Mouse (Mus musculus) liver, embryonic 14.5 days (tissue): ENCODE results near the gene Tmem121. TPM values are rescaled to one million over a fixed set of nuclear protein-coding genes. Genes with fewer than 3 reads are reported as not detected.
"Not testable (repeated sequence)": the region's sequence is repeated elsewhere in the genome, so short reads cannot be mapped to it uniquely, and the experiment has no call there.

Source experiments
- ATAC-seq: fragments of 200-750 bp; cut with Nextera tagmentation; 2 replicates; pipeline ENCODE4 v1.8.0; 2017; ENCODE audit warnings: moderate number of reproducible peaks, mild to moderate bottlenecking, moderate library complexity; ENCODE audit not compliant: insufficient read depth
- DNase-seq, 3 experiments: peaks; one replicate each; pipeline ENCODE4 v3.0.0-alpha.2; 2012 to 2013; ENCODE audit warnings: low read depth in 3 of 3, low spot score in 3 of 3
- H3K27ac ChIP-seq: fragments of 300-500 bp; sonication (generic); 2 replicates; pipeline ENCODE4 v1.5.1; 2014; ENCODE audit warnings: moderate library complexity, mild to moderate bottlenecking, control low read depth, inconsistent platforms
- H3K27me3 ChIP-seq: fragments of 300-500 bp; sonication (generic); 2 replicates; pipeline ENCODE4 v1.6.1; 2014; ENCODE audit warnings: mild to moderate bottlenecking, low read length, moderate library complexity; ENCODE audit not compliant: control insufficient read depth, insufficient read depth
- H3K36me3 ChIP-seq: fragments of 300-500 bp; sonication (generic); replicated peaks from 2 replicates; pipeline ENCODE4 v1.6.1; 2014; ENCODE audit warnings: low read depth; ENCODE audit not compliant: control insufficient read depth, insufficient read depth
- H3K4me1 ChIP-seq, 2 experiments: fragments of 200-500 bp in 1 of 2; fragments of 300-500 bp in 1 of 2; sonication (generic) in 1 of 2; replicated peaks; 2 replicates each; pipeline ENCODE4 v1.6.1; 2012 to 2014; ENCODE audit warnings: antibody characterized with exemption in 1 of 2, inconsistent platforms in 1 of 2, low read length in 1 of 2; ENCODE audit not compliant: control insufficient read depth in 2 of 2, insufficient read depth in 2 of 2
- H3K4me2 ChIP-seq: fragments of 300-500 bp; sonication (generic); 2 replicates; pipeline ENCODE4 v1.6.1; 2014; ENCODE audit warnings: low read depth, mild to moderate bottlenecking, control low read depth, moderate library complexity
- H3K4me3 ChIP-seq, 2 experiments: fragments of 200-500 bp in 1 of 2; fragments of 300-500 bp in 1 of 2; sonication (generic) in 1 of 2; 2 replicates each; pipeline ENCODE4 v1.5.1; 2012 to 2014; ENCODE audit warnings: low read depth in 2 of 2, low read length in 2 of 2, mild to moderate bottlenecking in 2 of 2, control low read depth in 1 of 2, inconsistent platforms in 1 of 2, moderate library complexity in 1 of 2; ENCODE audit not compliant: insufficient read depth in 1 of 2
- H3K9ac ChIP-seq: fragments of 300-500 bp; sonication (generic); replicated peaks from 2 replicates; pipeline ENCODE4 v1.6.1; 2014; ENCODE audit warnings: mild to moderate bottlenecking, control low read depth, moderate library complexity
- H3K9me3 ChIP-seq: fragments of 300-500 bp; sonication (generic); 2 replicates; pipeline ENCODE4 v1.6.1; 2016; ENCODE audit warnings: low read length, mixed read lengths; ENCODE audit not compliant: control insufficient read depth
- CTCF ChIP-seq: IDR thresholded peaks from 2 replicates; pipeline ENCODE4 v1.5.1; 2016; ENCODE audit warnings: antibody characterized with exemption, low read depth, control low read depth
- EP300 ChIP-seq: IDR thresholded peaks from 2 replicates; pipeline ENCODE4 v1.6.1; 2016; ENCODE audit warnings: antibody characterized with exemption, low read depth
- WGBS: fragments of 180-500 bp; shearing (Covaris S2); extraction: QIAGEN DNeasy Blood & Tissue Kit; methylation state at CpG from one replicate; pipeline ENCODE4 v1.1.7; 2014; ENCODE audit not compliant: insufficient replicate concordance; 5-methylcytosine and 5-hydroxymethylcytosine counted together
- polyA plus RNA-seq, 2 experiments: library from polyadenylated mRNA; depleted of rRNA in 1 of 2; stranded (reverse) in 1 of 2; unstranded in 1 of 2; fragments of >200 nt; fragmentation: Nextera tagmentation in 1 of 2; extraction: Ambion mirVana in 1 of 2; gene quantifications; 2 replicates each; pipeline versions ENCODE4 v1.2.1 to v1.2.3; 2012 to 2014

The Tmem121 gene
- polyA plus RNA-seq, 2 experiments: 0.11 to 0.29 TPM

GRCm38 (mm10) chr12:113230741-113231140, 45.0 kb downstream of the Tmem121 start:
- Histone ChIP-seq H3K4me1 (no peaks in the 10 kb centered on the region), H3K36me3 (no peaks in the 10 kb centered on the region), H3K4me3 (no peak overlapping the region), H3K9ac (no peak overlapping the region), H3K27me3 (no peaks in the 10 kb centered on the region), H3K9me3 (no peaks in the 10 kb centered on the region), H3K27ac (no peak overlapping the region), H3K4me2 (no peak overlapping the region)
- TF ChIP-seq CTCF (no peak), EP300 (no peak)
- DNase-seq (no peak), ATAC-seq (no peak)
- 61% methylated on average over 4 of the region's 4 CpGs for WGBS

DNA sequence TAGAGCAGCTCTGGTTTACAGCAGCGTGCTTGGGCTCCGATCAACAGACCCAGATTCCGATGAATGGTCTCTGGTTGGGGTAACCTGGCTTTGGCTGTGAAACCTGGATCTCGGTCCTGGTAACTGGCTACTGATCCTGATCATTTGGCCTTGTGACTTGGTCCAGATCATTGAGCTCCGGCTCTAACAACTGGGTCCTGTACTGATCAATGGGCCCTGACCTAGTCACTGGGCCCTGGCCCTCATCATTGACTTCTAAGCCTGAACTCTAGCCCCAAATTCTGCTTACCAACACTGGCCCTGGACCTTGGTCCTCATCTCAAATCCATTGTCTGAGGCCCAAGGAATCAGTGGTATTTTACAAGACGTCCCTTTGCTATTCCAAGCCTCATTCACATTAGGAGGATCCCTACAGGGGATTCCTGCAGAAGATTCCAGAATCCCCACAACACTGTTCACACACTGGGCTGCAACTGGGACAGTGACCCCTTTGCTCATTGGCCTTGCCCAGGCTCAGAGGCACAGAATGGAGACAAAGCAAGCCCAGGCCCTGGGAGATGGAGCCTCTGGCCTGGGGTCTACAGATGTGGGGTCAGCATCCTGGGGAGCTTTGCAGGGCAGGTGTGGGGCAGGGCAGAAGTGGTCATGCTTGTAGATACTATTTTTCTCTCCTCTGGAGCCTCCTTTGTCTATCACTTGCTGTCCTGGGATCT, 46.0 kb downstream of the Tmem121 start:
- not testable (repeated sequence) for H3K4me2 ChIP-seq, H3K27me3 ChIP-seq, H3K9me3 ChIP-seq, H3K27ac ChIP-seq, H3K4me1 ChIP-seq, H3K36me3 ChIP-seq, DNase-seq, H3K4me3 ChIP-seq, H3K9ac ChIP-seq, ATAC-seq
- WGBS: 69% methylated on average over 6 of the region's 6 CpGs

DNA sequence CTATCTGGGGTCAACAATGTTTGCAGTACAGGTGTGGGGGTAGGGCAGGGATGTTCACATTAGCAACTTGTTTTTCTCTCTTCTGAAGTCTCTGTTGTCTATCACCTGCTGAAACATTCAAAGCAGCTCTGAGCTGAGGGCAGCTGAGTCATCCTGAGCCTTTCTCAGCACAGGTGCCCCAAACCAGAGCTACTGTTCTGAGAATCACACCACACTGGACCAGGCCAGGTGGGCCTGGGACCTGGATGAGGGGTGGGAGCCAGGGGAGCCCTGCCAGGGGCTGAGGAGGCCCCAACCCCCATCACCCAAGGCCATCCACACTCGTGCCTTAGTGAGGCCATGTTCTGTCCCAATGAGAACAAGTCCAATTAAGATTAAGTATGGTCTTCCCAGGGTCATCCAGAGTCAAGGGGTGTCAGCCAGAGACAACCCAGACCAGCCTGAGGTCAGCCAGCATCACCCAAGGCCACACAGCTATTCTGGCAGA, 46.6 kb downstream of the Tmem121 start:
- not testable (repeated sequence) for H3K4me2 ChIP-seq, H3K9ac ChIP-seq, H3K27ac ChIP-seq, H3K9me3 ChIP-seq, H3K4me1 ChIP-seq, DNase-seq, ATAC-seq, H3K27me3 ChIP-seq, H3K4me3 ChIP-seq, H3K36me3 ChIP-seq
- no CpG with 5 or more reads among the region's 1 CpGs for WGBS

Other genes starting within 250 kb of the Tmem121 start
- gene Nudt14, start 243.8 kb upstream of the Tmem121 start, polyA plus RNA-seq (2012; rRNA removed): 6.3 and 7.5 TPM in 2 replicates
- 16.9 and 18.4 TPM in 2 replicates for gene Nudt14, start 243.8 kb upstream of the Tmem121 start, polyA plus RNA-seq (2014; fragmentation: Nextera tagmentation; extraction: Ambion mirVana)
- gene Btbd6, start 209.4 kb upstream of the Tmem121 start, polyA plus RNA-seq (2012; rRNA removed): 4.1 and 5.5 TPM in 2 replicates
- gene Btbd6, start 209.4 kb upstream of the Tmem121 start, polyA plus RNA-seq (2014; fragmentation: Nextera tagmentation; extraction: Ambion mirVana): 3.3 and 4.6 TPM in 2 replicates
- gene Brf1, start 185.2 kb upstream of the Tmem121 start, polyA plus RNA-seq (2012; rRNA removed): 21.5 and 32.0 TPM in 2 replicates
- gene Brf1, start 185.2 kb upstream of the Tmem121 start, polyA plus RNA-seq (2014; fragmentation: Nextera tagmentation; extraction: Ambion mirVana): 19.5 and 22.5 TPM in 2 replicates
- 9.1 and 11.7 TPM in 2 replicates for gene Pacs2, start 171.4 kb upstream of the Tmem121 start, polyA plus RNA-seq (2012; rRNA removed)
- gene Pacs2, start 171.4 kb upstream of the Tmem121 start, polyA plus RNA-seq (2014; fragmentation: Nextera tagmentation; extraction: Ambion mirVana): 3.7 and 5.4 TPM in 2 replicates
- 0.02 TPM in 1 of 2 replicates, not detected in the other for gene Tex22, start 111.4 kb upstream of the Tmem121 start, polyA plus RNA-seq (2012; rRNA removed)
- gene Tex22, start 111.4 kb upstream of the Tmem121 start, polyA plus RNA-seq (2014; fragmentation: Nextera tagmentation; extraction: Ambion mirVana): not detected in 2 replicates
- 22.4 and 22.6 TPM in 2 replicates for gene Mta1, start 87.7 kb upstream of the Tmem121 start, polyA plus RNA-seq (2012; rRNA removed)
- gene Mta1, start 87.7 kb upstream of the Tmem121 start, polyA plus RNA-seq (2014; fragmentation: Nextera tagmentation; extraction: Ambion mirVana): 4.7 and 6.3 TPM in 2 replicates
- gene Crip2, start 45.7 kb upstream of the Tmem121 start, polyA plus RNA-seq (2012; rRNA removed): 29.3 and 37.4 TPM in 2 replicates
- gene Crip2, start 45.7 kb upstream of the Tmem121 start, polyA plus RNA-seq (2014; fragmentation: Nextera tagmentation; extraction: Ambion mirVana): 35.0 and 38.1 TPM in 2 replicates
- 41.5 and 87.7 TPM in 2 replicates for gene Crip1, start 39.6 kb upstream of the Tmem121 start, polyA plus RNA-seq (2012; rRNA removed)
- 100.0 and 101 TPM in 2 replicates for gene Crip1, start 39.6 kb upstream of the Tmem121 start, polyA plus RNA-seq (2014; fragmentation: Nextera tagmentation; extraction: Ambion mirVana)
- gene Tedc1, start 29.5 kb upstream of the Tmem121 start, polyA plus RNA-seq (2012; rRNA removed): 8.2 and 12.0 TPM in 2 replicates
- gene Tedc1, start 29.5 kb upstream of the Tmem121 start, polyA plus RNA-seq (2014; fragmentation: Nextera tagmentation; extraction: Ambion mirVana): 6.4 and 6.8 TPM in 2 replicates